Comparison of ENCODE assay signal across 13 mouse cellular contexts in the genomic region with DNA sequence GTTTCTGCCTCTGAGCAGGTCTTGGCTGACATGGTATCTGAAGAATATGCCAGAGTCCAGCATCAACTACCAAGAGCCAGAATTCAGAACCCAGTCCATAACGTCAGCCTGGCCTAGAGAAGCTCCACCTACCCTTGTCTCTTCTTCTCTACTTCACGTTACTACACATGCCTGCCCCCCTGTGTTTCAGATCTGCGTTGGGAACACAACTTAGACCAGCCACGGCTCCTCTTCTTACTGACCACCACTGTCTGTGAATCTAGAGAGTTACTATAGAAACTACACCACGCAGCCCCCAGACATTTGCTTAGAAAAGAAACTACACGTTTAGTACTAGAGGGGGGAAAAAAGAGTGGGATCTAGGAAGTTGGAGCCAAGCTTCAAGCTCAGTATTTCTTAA. TPM values are rescaled to one million over a fixed set of nuclear protein-coding genes. Genes with fewer than 3 reads are reported as not detected.
DNase-seq lines count a peak whose midpoint lies in the region; ATAC-seq and TF ChIP-seq lines count a peak whose summit lies in the region.
"Had no signal": no experiment of that assay in that cellular context is flagged by ENCODE, and none has a peak within 500 bp of the region (broad histone marks: within the 10 kb centered on the region; RNA-seq: fewer than 3 reads in every experiment).

No protein-coding gene starts in this region.

- intact Hi-C loops in heart, postnatal 25 days (cut with DNase I), result no loop called here
- intact Hi-C loops in left cerebral cortex, postnatal 36 days (cut with DNase I), result loop anchor here (5.0 kb wide), 1 partner anchor 79 kb away; no protein-coding TSS in a partner anchor
- intact Hi-C loops in left cerebral cortex, postnatal 4 days (cut with DNase I), result loop anchor here (10.0 kb wide), 1 partner anchor 92 kb away; no protein-coding TSS in a partner anchor

- H3K4me1 ChIP-seq in forebrain, embryonic 15.5 days, result peaks cover 30% of the 10 kb centered on the region
- no peaks in the 10 kb centered on the region; the same call in 1 of the 2 replicates for H3K4me1 ChIP-seq in forebrain, embryonic 11.5 days (replicated peaks; ENCODE audit: control insufficient read depth, insufficient read depth, low read length)
- peaks cover 14% of the 10 kb centered on the region for H3K4me1 ChIP-seq in heart, postnatal 0 days (ENCODE audit: control insufficient read depth, insufficient read depth)

- no peak overlapping the region for H3K4me3 ChIP-seq in forebrain, embryonic 15.5 days
- H3K4me3 ChIP-seq in forebrain, embryonic 11.5 days (ENCODE audit: low read depth, low read length), result no peak overlapping the region
- no peak overlapping the region for H3K4me3 ChIP-seq in heart, postnatal 0 days (ENCODE audit: low read depth, low read length)
- H3K4me3 ChIP-seq: embryonic facial prominence, embryonic 13.5 days; neural tube, embryonic 12.5 days had no signal

- H3K9me3 ChIP-seq in forebrain, embryonic 15.5 days, result no peaks in the 10 kb centered on the region
- no peaks in the 10 kb centered on the region; the same call in 1 of the 2 replicates for H3K9me3 ChIP-seq in forebrain, embryonic 11.5 days (ENCODE audit: control insufficient read depth, low read length)
- 0 out of 2 replicates have a peak, but pooled peaks cover 3% of the 10 kb centered on the region for H3K9me3 ChIP-seq in heart, postnatal 0 days (replicated peaks; ENCODE audit: control insufficient read depth, low read length)
- H3K9me3 ChIP-seq: embryonic facial prominence, embryonic 13.5 days had no signal

- peak; percentile 16; the same call in 1 of the 2 replicates for TF ChIP-seq CTCF in heart, postnatal 0 days (IDR thresholded peaks at IDR 0.05; ENCODE audit: low read depth)

- TF ChIP-seq EP300 in heart, postnatal 0 days (IDR thresholded peaks at IDR 0.05; ENCODE audit: low read depth), result no peak

- DNase-seq in forebrain, embryonic 11.5 days (ENCODE audit: low spot score), result no peak
- no peak for DNase-seq in heart, postnatal 0 days (ENCODE audit: low spot score)
- no peak for DNase-seq in heart, postnatal 25 days (ENCODE audit: low spot score)
- peak; percentile 29 to 44 for DNase-seq in left cerebral cortex, postnatal 36 days (ENCODE audit: low spot score in 2 of 2)
- DNase-seq in left cerebral cortex, postnatal 4 days, result no peak
- peak; percentile 61 to 78 for DNase-seq in right cerebral cortex, postnatal 10 days (ENCODE audit: low spot score in 2 of 2)
- DNase-seq in thymus, postnatal 36 days, result no peak
- DNase-seq: cerebellum, adult 9-11 months; kidney, postnatal 36 days had no signal

- no peak for ATAC-seq in forebrain, embryonic 15.5 days (replicated peaks)
- ATAC-seq in forebrain, embryonic 11.5 days (replicated peaks; ENCODE audit: low FRiP score), result no peak
- ATAC-seq in heart, postnatal 0 days (ENCODE audit: insufficient read depth, low read depth), result no peak

- peak overlapping the region; percentile 87; the same call in 1 of the 2 replicates for H3K4me2 ChIP-seq in forebrain, embryonic 15.5 days (replicated peaks)
- H3K4me2 ChIP-seq in forebrain, embryonic 11.5 days (ENCODE audit: low read depth, low read length, severe bottlenecking), result no peak overlapping the region
- no peak overlapping the region for H3K4me2 ChIP-seq in heart, postnatal 0 days (ENCODE audit: low read depth, low read length)
- H3K4me2 ChIP-seq: embryonic facial prominence, embryonic 13.5 days had no signal

- H3K27me3 ChIP-seq in forebrain, embryonic 15.5 days, result no peaks in the 10 kb centered on the region
- no peaks in the 10 kb centered on the region for H3K27me3 ChIP-seq in forebrain, embryonic 11.5 days (ENCODE audit: control insufficient read depth, insufficient read depth, low read length)
- H3K27me3 ChIP-seq in heart, postnatal 0 days (ENCODE audit: control insufficient read depth, insufficient read depth, low read length), result no peaks in the 10 kb centered on the region
- H3K27me3 ChIP-seq: neural tube, embryonic 12.5 days had no signal

- 72% methylated on average over 6 of the region's 6 CpGs for WGBS in forebrain, embryonic 15.5 days
- 85% methylated on average over 6 of the region's 6 CpGs for WGBS in forebrain, embryonic 11.5 days
- WGBS in heart, postnatal 0 days, result 62% methylated on average over 6 of the region's 6 CpGs

- H3K27ac ChIP-seq in forebrain, embryonic 15.5 days (replicated peaks), result no peak overlapping the region
- no peak overlapping the region for H3K27ac ChIP-seq in forebrain, embryonic 11.5 days (ENCODE audit: low read depth, low read length)
- no peak overlapping the region for H3K27ac ChIP-seq in heart, postnatal 0 days (ENCODE audit: low read depth)
- H3K27ac ChIP-seq: embryonic facial prominence, embryonic 13.5 days; neural tube, embryonic 12.5 days had no signal

- 0 out of 2 replicates have a peak, but pooled peaks cover 6% of the 10 kb centered on the region for H3K36me3 ChIP-seq in forebrain, embryonic 15.5 days
- H3K36me3 ChIP-seq in forebrain, embryonic 11.5 days (ENCODE audit: control insufficient read depth, insufficient read depth, low read length), result no peaks in the 10 kb centered on the region
- peaks cover 11% of the 10 kb centered on the region for H3K36me3 ChIP-seq in heart, postnatal 0 days (replicated peaks; ENCODE audit: control insufficient read depth, insufficient read depth, low read length)
- H3K36me3 ChIP-seq: embryonic facial prominence, embryonic 13.5 days had no signal

- no peak overlapping the region for H3K9ac ChIP-seq in forebrain, embryonic 15.5 days (replicated peaks)
- no peak overlapping the region for H3K9ac ChIP-seq in forebrain, embryonic 11.5 days (ENCODE audit: low read length)
- no peak overlapping the region for H3K9ac ChIP-seq in heart, postnatal 0 days (replicated peaks; ENCODE audit: low read depth, low read length)
- H3K9ac ChIP-seq: embryonic facial prominence, embryonic 13.5 days; neural tube, embryonic 12.5 days had no signal

RNA-seq across cellular contexts. Expression of a gene that starts 2.9 kb away (rescaled TPM):
- polyA plus RNA-seq in forebrain, embryonic 15.5 days (2015; fragmentation: Nextera tagmentation; extraction: Ambion mirVana), result 25.4 and 27.0 TPM in 2 replicates
- 16.1 and 19.7 TPM in 2 replicates for polyA plus RNA-seq in forebrain, embryonic 11.5 days (2014; fragmentation: Nextera tagmentation; extraction: Ambion mirVana)
- 0.99 and 22.1 TPM in 2 replicates for total RNA-seq in heart, postnatal 0 days (2014; rRNA removed; ENCODE audit: low replicate concordance)
- 7.7 and 10.3 TPM in 2 replicates for polyA plus RNA-seq in heart, postnatal 0 days (2015; fragmentation: Nextera tagmentation; extraction: Ambion mirVana)
- 10 to 100 TPM; 23.4 to 24.3 TPM for total RNA-seq in heart, postnatal 25 days (2021)
- 100 to 1,000 TPM; 190 to 195 TPM for total RNA-seq in left cerebral cortex, postnatal 36 days (2021)
- total RNA-seq in left cerebral cortex, postnatal 4 days (2021), result 10 to 100 TPM; 41.0 to 46.4 TPM

RNA-seq across cellular contexts. Expression of a gene that starts 57.6 kb away (rescaled TPM):
- 10.1 and 11.4 TPM in 2 replicates for polyA plus RNA-seq in forebrain, embryonic 15.5 days (2015; fragmentation: Nextera tagmentation; extraction: Ambion mirVana)
- polyA plus RNA-seq in forebrain, embryonic 11.5 days (2014; fragmentation: Nextera tagmentation; extraction: Ambion mirVana), result 4.4 and 6.0 TPM in 2 replicates
- total RNA-seq in heart, postnatal 0 days (2014; rRNA removed; ENCODE audit: low replicate concordance), result 63.0 and 76.5 TPM in 2 replicates
- polyA plus RNA-seq in heart, postnatal 0 days (2015; fragmentation: Nextera tagmentation; extraction: Ambion mirVana), result 19.3 and 26.3 TPM in 2 replicates
- 10 to 100 TPM in 1 of 2 experiments, 1 to 10 TPM in 1; 9.8 to 13.1 TPM for total RNA-seq in heart, postnatal 25 days (2021)
- 1 to 10 TPM; 3.1 to 4.6 TPM for total RNA-seq in left cerebral cortex, postnatal 36 days (2021)
- total RNA-seq in left cerebral cortex, postnatal 4 days (2021), result 1 to 10 TPM; 7.3 to 7.4 TPM
- total RNA-seq: MEL had no signal

Comparison
In these comparisons a context has a peak if more than half of its experiments do, and no peak if none do; other contexts are left out.
1. DNase-seq: peak in left cerebral cortex, postnatal 36 days (2 of 2) and right cerebral cortex, postnatal 10 days (2 of 2); none in forebrain, embryonic 11.5 days (single experiment), heart, postnatal 0 days (single experiment), heart, postnatal 25 days (single experiment), left cerebral cortex, postnatal 4 days (single experiment) and thymus, postnatal 36 days (0 of 2).